Mouse (Mus musculus): ENCODE measurements around the gene Man2a1. TPM values are rescaled to one million over a fixed set of nuclear protein-coding genes. Genes with fewer than 3 reads are reported as not detected.

Man2a1 gene
- total RNA-seq, 2 experiments from 2014 or later: 14.6 to 16.2 TPM

- no peak for TF ChIP-seq CTCF (conservative IDR thresholded peaks at IDR 0.05)
- Histone ChIP-seq H3K27ac (peak overlapping the region; percentile 75), H3K4me3 (no peak overlapping the region)
- peak; percentile 38 to 62 for DNase-seq (ENCODE audit: low spot score in 2 of 2)
These were observed 18.6 kb upstream of the Man2a1 start for GRCm38 (mm10) chr17:64581962-64582361.

DNA sequence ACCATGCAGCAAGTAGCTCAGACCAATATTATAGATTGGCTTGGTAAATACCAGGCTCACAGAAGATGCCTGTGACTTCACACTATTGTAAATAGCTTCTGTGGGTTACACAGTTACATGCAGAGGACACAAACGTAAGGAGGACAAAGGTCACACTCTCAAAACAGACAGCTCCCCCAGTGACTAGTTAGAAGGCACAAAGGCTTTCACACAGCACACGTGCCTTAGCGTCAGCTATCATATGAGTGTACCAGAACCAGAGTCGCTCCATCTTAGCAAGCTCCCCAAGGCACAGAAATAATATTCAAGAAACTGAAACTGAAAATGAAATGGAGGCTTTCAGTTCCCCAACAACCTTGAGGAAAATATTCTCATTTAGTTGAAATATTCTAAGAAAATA, 10.1 kb upstream of the Man2a1 start:
- DNase-seq (ENCODE audit: low spot score in 2 of 2): no peak
- H3K27ac ChIP-seq: no peak overlapping the region
- TF ChIP-seq CTCF (conservative IDR thresholded peaks at IDR 0.05): no peak
- H3K4me3 ChIP-seq: no peak overlapping the region

- DNase-seq (ENCODE audit: low spot score in 2 of 2): no peak
- TF ChIP-seq CTCF (conservative IDR thresholded peaks at IDR 0.05): no peak
- H3K4me3 ChIP-seq: no peak overlapping the region
- 0 out of 2 replicates have a peak overlapping the region, but pooled peaks have one; percentile 37 for H3K27ac ChIP-seq
These were observed 9.2 kb upstream of the Man2a1 start for GRCm38 (mm10) chr17:64591366-64591765.

DNA sequence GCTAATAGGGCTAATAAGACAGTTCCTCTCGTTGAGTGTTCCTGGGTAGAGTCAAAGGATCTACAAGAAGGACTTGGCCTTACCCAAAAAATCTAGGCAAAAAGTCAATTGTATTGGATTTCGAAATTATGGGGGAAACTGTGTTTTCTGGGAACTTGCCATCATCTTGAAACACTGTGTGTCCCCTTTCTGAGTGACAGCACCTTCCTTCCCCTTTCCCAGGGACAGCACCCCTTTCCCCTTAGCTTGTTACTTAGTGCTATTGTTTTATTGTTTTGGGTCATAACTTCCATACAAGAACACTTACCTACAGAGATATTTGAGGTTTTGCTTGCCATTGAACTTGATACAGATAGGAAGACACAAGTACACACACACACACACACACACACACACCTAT, 8.2 kb upstream of the Man2a1 start:
- DNase-seq (ENCODE audit: low spot score in 2 of 2): no peak
- no peak overlapping the region for H3K27ac ChIP-seq
- no peak overlapping the region for H3K4me3 ChIP-seq
- TF ChIP-seq CTCF (conservative IDR thresholded peaks at IDR 0.05): no peak

DNA sequence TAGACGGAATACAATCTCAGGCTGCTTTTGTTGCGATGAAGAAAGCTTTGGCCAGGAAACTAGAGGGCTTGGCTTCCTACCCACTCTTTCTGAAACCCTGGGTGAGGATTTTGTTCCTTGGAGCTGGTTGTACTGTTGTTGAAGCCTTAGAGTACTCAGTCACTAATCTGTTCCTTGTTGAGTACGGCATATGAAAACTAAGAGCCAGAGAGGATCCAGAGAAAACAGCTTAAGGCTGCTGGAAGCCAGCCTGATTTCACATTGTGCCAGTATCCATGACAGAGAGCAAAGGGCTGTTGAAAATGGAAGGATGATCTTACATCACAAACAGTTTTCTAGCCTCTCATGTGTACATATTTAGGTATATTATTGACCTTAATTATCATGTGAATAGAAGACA, 7.7 kb upstream of the Man2a1 start:
- no peak overlapping the region for H3K4me3 ChIP-seq
- no peak for DNase-seq (ENCODE audit: low spot score in 2 of 2)
- H3K27ac ChIP-seq: no peak overlapping the region
- TF ChIP-seq CTCF (conservative IDR thresholded peaks at IDR 0.05): no peak

DNA sequence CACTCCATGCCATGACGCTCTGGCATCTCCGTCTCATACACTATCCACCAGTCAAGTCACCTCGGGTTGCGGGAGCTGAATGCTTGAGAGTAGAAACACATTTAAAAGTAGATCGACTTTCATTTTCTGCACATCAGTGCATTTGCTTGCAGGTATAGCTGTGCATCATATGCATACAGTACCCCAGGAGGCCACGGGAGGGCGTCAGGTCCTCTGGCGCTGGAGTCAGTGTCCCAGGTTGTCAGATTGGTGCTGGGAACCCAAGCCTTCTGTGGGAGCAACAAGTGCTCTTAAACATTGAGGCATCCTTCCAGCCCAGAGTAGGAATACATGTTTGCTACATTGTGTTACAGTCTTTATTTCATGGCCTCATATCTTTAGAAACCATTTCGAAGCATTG, 2.8 kb upstream of the Man2a1 start:
- Histone ChIP-seq H3K27ac (no peak overlapping the region), H3K4me3 (no peak overlapping the region)
- TF ChIP-seq CTCF (conservative IDR thresholded peaks at IDR 0.05): peak; percentile 20; the same call in 1 of the 2 replicates
- DNase-seq (ENCODE audit: low spot score in 2 of 2): no peak

- H3K27ac ChIP-seq: peak overlapping the region; percentile 92
- peak; percentile 43 to 67 for DNase-seq (ENCODE audit: low spot score in 2 of 2)
- H3K4me3 ChIP-seq: peak overlapping the region; percentile 84
- peak; percentile 75 for TF ChIP-seq CTCF (conservative IDR thresholded peaks at IDR 0.05)
These were observed 620 bp upstream of the Man2a1 start for GRCm38 (mm10) chr17:64599916-64600315.

GRCm38 (mm10) chr17:64601091-64601750, 685 bp downstream of the Man2a1 start:
- Histone ChIP-seq H3K27ac (peak overlapping the region; percentile 92), H3K4me3 (peak overlapping the region; percentile 84)
- TF ChIP-seq CTCF (conservative IDR thresholded peaks at IDR 0.05): no peak
- DNase-seq (ENCODE audit: low spot score in 2 of 2): no peak

- peak overlapping the region; percentile 92 for H3K27ac ChIP-seq
These were observed 1.4 kb downstream of the Man2a1 start for GRCm38 (mm10) chr17:64601751-64602578.

GRCm38 (mm10) chr17:64603134-64603533, 2.6 kb downstream of the Man2a1 start:
- no peak overlapping the region for H3K27ac ChIP-seq
- no peak for TF ChIP-seq CTCF (conservative IDR thresholded peaks at IDR 0.05)
- no peak for DNase-seq (ENCODE audit: low spot score in 2 of 2)
- H3K4me3 ChIP-seq: peak overlapping the region; percentile 84

More at GRCm38 (mm10) chr17:64601751-64602578, 1.4 kb downstream of the Man2a1 start:
- peak overlapping the region; percentile 84 for H3K4me3 ChIP-seq
- peak; percentile 63 to 66 for DNase-seq (ENCODE audit: low spot score in 2 of 2)
- TF ChIP-seq CTCF (conservative IDR thresholded peaks at IDR 0.05): peak; percentile 79

GRCm38 (mm10) chr17:64603534-64603933, 3.0 kb downstream of the Man2a1 start:
- H3K4me3 ChIP-seq: no peak overlapping the region; the same call in 1 of the 2 replicates
- no peak for TF ChIP-seq CTCF (conservative IDR thresholded peaks at IDR 0.05)
- H3K27ac ChIP-seq: no peak overlapping the region
- DNase-seq (ENCODE audit: low spot score in 2 of 2): no peak

DNA sequence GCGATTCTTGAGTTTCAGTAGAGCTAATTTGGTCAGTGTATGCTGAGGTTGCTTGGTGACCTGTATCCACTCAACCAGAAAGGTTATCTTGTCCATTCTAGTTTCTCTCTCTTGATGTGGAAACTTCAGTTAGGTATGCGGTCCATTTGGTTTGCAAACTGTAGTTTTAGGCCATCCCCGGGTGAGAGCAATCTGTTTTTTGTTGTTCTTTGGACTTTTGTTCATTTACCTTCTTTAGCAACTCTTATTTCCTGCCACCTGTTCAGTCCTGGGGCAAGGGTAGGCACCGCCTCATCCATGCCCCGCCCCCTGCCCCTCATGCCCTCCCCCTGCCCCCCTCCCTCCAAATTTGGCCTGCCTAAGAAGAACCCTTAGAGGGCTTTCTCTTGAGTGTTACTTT, 3.6 kb downstream of the Man2a1 start:
- no peak overlapping the region for H3K27ac ChIP-seq
- H3K4me3 ChIP-seq: no peak overlapping the region
- DNase-seq (ENCODE audit: low spot score in 2 of 2): no peak
- no peak for TF ChIP-seq CTCF (conservative IDR thresholded peaks at IDR 0.05)

GRCm38 (mm10) chr17:64608228-64608627, 7.7 kb downstream of the Man2a1 start:
- H3K4me3 ChIP-seq: no peak overlapping the region
- no peak for TF ChIP-seq CTCF (conservative IDR thresholded peaks at IDR 0.05)
- no peak overlapping the region for H3K27ac ChIP-seq
- no peak for DNase-seq (ENCODE audit: low spot score in 2 of 2)
